Mouse (Mus musculus) bone marrow macrophage, adult 2 months (primary cell): ENCODE measurements around the gene Sspo. TPM values are rescaled to one million over a fixed set of nuclear protein-coding genes. Genes with fewer than 3 reads are reported as not detected.

Experiments used
- H3K27ac ChIP-seq: 2 replicates; pipeline ENCODE4 v1.5.1; 2012; ENCODE audit warnings: low read depth, low read length; ENCODE audit not compliant: insufficient read depth
- H3K4me1 ChIP-seq: 2 replicates; pipeline ENCODE4 v1.6.1; 2012; ENCODE audit warnings: low read length; ENCODE audit not compliant: control insufficient read depth, insufficient read depth
- H3K4me3 ChIP-seq: 2 replicates; pipeline ENCODE4 v1.5.1; 2012; ENCODE audit warnings: mild to moderate bottlenecking, low read length, moderate library complexity; ENCODE audit not compliant: insufficient read depth
- CTCF ChIP-seq: IDR thresholded peaks from 2 replicates; pipeline ENCODE4 v1.5.1; 2012; ENCODE audit warnings: low read depth, mild to moderate bottlenecking, low read length, moderate library complexity
- POLR2A ChIP-seq: IDR thresholded peaks from 2 replicates; pipeline ENCODE4 v1.6.1; 2012; ENCODE audit warnings: mild to moderate bottlenecking, low read depth, low read length, borderline replicate concordance
- polyA plus RNA-seq: library from polyadenylated mRNA; stranded (reverse); fragments of >200 nt; gene quantifications from 2 replicates; pipeline ENCODE4 v1.2.4, GENCODE M21; 2012; ENCODE audit not compliant: missing spikeins, insufficient read depth, insufficient read length

Gene Sspo
- polyA plus RNA-seq: 0.11 TPM in 1 of 2 replicates, not detected in the other

DNA sequence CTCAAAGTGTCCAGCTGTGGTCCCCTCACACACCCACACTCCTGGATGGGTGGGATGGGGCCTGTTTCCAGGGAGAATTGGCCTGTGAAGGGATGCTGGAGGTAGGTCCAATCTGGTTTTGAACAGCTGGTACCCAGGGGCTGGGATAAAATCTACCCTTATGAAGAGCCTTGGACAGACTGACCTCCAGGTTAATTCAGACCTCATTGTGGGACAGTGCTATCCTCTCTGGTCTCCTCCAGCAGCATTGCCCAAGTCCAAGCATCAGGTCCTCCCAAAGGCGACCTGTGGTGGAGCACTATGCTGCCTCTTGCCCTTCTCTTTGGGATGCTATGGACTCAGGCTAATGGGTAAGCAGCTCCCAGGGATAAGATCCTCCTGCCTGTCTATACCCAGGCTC lies at the start of gene Sspo:
Sspo (plus strand) TSS at position 301 of the 400 bp plus-strand sequence.
- no peak within 1 kb of the TSS for H3K27ac ChIP-seq
- no peak within 1 kb of the TSS for H3K4me3 ChIP-seq
- H3K4me1 ChIP-seq: peaks cover 11% of the 10 kb centered on the region
- TF ChIP-seq POLR2A (no peak), CTCF (no peak)

DNA sequence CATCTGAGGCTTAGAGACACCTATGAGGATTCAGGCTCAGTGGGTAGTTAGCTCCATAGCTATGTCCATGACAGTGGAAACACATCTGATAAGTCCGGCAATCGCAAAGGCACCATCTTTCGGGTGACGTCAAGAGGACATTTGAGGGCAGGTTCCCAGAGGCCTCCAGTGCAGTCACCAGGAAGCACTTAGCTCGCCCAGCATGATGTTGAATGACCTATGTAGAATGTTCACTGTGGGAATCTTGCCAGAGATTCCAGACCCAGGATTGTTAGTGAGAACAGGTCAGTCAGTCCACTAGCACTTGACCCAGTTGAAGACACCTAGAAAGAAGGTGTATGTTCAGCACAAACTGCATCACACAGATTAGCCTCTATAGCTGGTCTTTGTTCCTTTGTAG lies 48.1 kb upstream of the Sspo start:
- TF ChIP-seq CTCF: no peak
- no peak for TF ChIP-seq POLR2A
- Histone ChIP-seq H3K27ac (no peak overlapping the region), H3K4me1 (peaks cover 5% of the 10 kb centered on the region; the same call in 1 of the 2 replicates), H3K4me3 (no peak overlapping the region)

DNA sequence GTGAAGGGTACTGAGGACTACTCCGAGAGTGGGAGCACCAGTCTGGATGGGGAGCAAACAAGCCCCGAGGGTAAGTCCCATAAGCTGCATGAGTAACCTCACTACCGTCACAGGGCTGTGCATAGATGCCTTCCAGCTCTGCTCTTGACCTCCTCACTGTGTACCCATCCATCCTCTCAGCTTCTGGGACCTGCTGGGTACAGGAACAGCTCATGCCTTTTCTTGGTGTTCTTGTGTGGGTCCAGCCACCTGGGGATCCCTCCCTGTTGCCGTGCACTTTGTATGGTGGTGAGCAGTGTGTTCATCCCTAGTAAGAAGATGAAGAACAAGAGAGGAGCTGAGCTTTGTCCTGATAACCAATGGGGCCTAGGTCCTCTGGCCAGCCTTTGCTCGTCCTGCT lies 44.0 kb upstream of the Sspo start:
- no peak overlapping the region for H3K27ac ChIP-seq
- peaks cover 2% of the 10 kb centered on the region for H3K4me1 ChIP-seq
- no peak overlapping the region for H3K4me3 ChIP-seq
- TF ChIP-seq CTCF (no peak), POLR2A (no peak)

DNA sequence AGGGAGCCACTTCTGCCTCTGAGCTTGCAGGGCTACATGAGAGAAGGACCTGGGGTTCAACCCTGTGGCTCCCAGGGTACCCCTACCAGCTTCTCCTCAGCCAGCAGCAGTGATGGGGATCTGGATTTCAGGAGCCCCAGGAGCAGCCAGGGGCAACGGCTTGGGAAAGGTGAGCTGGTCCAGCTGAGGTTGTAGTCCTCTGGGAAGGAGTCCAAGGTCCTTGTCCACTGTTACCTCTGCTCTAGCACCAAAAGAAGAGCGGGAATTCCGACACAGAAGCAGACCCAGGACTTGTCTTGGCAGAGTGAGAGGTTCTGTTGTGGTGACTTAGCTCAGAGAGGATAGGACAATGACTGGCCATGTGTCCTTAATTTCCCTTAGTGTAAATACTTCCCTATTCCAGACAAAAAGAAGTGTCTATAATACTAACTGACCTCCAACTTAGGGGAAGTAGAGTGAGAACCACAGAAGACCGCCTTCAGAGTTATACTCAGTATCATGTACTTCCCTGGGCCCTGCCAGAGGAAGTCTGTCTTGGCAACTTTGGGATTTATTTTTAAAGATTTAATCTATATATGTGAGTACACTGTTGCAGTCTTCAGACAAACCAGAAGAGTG lies 38.2 kb upstream of the Sspo start:
- H3K4me3 ChIP-seq: no peak overlapping the region
- H3K4me1 ChIP-seq: peaks cover 21% of the 10 kb centered on the region
- TF ChIP-seq POLR2A (no peak), CTCF (no peak)
- H3K27ac ChIP-seq: peak overlapping the region; percentile 70

DNA sequence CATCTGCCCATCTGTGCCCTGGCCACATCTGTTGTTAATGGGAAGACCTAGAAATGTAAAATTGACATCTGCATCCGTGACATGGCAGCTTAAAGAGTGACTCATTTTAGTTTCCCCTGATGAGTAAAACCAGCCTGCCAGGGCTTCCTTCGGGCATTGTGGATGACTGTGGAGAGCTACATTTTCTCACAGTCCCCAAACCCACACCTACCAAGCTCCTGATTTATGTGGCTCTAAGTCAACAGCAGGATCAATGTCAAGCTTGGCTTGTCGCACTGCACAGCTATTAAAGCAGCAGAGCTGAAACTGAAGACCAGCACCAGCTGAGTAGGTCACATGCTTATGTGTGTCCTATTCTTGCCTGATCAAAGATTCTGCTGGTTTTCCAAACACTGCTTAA lies 37.5 kb upstream of the Sspo start:
- Histone ChIP-seq H3K27ac (peak overlapping the region; percentile 43), H3K4me1 (peaks cover 21% of the 10 kb centered on the region), H3K4me3 (no peak overlapping the region)
- TF ChIP-seq CTCF: no peak
- TF ChIP-seq POLR2A: no peak

DNA sequence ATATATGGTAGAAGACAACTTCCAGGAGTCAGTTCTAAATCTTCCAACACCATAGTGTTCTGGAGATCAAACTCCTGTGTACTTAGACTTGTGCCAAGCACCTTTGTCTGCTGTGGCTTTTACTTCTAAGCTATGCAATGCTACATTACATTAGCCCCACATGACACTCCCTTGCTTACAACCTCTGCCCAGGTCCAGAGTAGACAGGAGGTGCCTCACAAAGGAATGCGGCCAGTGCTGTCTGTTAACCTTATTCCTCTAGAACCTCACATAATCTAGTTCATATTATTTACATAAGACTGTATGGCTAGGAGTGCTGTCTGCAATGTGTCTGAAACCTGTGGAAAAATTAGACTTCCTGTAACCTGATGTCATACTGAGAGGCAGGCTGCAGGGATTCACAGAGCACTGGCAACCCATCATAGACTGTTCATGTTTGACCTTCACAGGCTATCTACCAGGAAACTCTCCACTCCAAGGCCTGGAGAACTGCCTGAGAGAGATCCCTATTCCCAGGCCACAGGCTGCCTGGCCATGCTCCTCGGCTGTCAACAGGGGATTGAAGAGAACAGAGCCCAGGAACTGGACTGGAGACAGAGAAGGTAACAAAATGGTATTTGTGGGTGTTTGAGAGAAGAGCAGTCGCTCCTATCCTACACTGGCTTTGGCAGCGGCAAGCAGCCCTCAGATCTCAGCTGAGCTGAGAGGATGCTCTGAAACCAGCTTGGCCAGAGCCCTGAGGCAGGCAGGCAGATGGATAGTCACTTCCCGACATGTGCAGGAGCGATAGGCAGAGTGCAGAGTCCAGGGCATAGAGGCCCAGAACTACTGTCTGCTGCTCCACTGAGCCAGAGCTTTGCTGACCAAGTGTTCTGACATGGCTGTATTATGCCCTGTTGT lies 36.6 kb upstream of the Sspo start:
- TF ChIP-seq POLR2A (no peak), CTCF (no peak)
- no peak overlapping the region for H3K27ac ChIP-seq
- no peak overlapping the region for H3K4me3 ChIP-seq
- H3K4me1 ChIP-seq: peaks cover 21% of the 10 kb centered on the region

DNA sequence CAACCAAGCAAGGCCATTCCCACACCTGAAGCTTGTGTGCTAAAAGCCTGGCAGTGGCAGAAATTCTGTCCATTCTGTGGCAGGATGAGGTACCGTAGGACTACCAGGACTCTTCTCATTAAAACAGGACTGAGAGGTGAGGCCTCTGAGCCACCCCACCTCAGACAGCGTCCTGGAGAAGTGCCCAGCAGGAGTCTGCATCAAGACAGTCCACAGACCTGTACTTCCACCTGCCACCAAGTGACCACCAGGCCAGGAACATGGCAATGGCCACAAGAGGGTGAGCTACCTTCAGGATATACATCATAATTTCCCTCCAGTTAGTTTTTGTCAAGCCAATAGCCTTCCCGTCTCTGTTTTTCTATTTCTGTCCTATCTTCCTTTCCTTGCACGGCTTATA lies 35.9 kb upstream of the Sspo start:
- peaks cover 21% of the 10 kb centered on the region for H3K4me1 ChIP-seq
- no peak overlapping the region for H3K4me3 ChIP-seq
- no peak for TF ChIP-seq POLR2A
- TF ChIP-seq CTCF: no peak
- H3K27ac ChIP-seq: no peak overlapping the region

DNA sequence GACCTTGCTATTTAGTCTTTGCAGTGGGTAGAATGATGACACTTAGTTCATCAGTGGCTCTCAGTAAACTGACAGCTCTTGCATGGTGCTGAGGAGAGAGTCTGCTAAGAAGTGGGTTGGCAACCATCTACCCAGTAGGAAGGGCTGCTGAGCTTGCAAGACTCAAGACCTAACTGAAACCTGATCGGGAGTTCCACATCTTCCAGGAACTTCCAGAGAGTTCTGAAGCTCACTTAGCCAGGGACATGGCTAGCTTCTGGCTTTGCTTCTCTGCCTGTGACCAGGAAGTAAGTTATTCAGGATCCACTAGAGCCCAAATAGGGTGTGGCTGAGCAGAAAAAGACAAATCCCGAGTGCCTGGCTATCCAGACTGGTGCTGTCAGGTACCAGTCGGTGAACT lies 35.4 kb upstream of the Sspo start:
- peaks cover 21% of the 10 kb centered on the region for H3K4me1 ChIP-seq
- no peak for TF ChIP-seq POLR2A
- no peak for TF ChIP-seq CTCF
- H3K27ac ChIP-seq: no peak overlapping the region
- no peak overlapping the region for H3K4me3 ChIP-seq

DNA sequence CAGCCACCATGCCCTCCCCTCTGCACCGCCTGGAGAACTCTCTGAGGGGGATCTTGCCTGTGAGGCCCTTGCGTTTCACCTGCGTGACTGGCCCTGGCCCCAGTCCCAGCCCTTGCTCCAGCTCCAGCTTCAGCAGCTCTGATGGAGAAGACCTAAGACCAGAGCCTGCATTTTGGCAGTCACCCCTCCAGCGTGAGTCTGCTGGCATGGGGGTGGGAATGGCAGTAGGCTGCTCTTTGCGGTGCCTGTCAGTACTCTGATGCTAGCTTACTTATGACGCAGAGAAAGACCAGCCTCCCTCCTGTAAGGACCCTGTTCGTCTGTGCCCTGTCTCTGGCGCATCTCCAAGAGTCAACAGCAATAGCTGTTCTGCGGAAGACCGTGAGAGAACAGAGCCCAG lies 34.9 kb upstream of the Sspo start:
- Histone ChIP-seq H3K27ac (no peak overlapping the region), H3K4me3 (no peak overlapping the region), H3K4me1 (peaks cover 21% of the 10 kb centered on the region)
- TF ChIP-seq POLR2A: no peak
- TF ChIP-seq CTCF: no peak

DNA sequence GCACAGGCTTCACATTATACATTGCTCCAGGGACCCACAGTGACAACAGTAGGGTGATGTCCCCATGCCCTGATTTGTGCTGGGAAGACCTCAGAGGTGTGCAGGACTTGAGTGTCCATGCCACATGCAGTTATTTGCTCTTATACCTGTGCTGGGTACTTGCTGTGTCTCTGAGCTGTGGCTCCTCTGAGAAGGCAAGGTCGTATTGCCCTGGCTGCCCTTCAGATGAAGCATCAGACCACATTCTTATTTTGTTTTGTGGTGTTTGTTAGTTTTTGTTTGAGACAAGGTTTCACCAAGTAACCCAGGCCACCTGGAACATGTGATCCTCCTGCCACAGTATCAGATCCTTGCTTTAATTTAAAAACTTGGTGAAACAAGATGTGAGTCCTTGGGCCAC lies 33.1 kb upstream of the Sspo start:
- no peak overlapping the region for H3K27ac ChIP-seq
- H3K4me3 ChIP-seq: no peak overlapping the region
- TF ChIP-seq CTCF (no peak), POLR2A (no peak)
- H3K4me1 ChIP-seq: peaks cover 11% of the 10 kb centered on the region
